Mouse (Mus musculus): ENCODE measurements around the gene Nsun7. TPM values are rescaled to one million over a fixed set of nuclear protein-coding genes. Genes with fewer than 3 reads are reported as not detected.
A peak's percentile ranks its signal among the peaks of the same experiment; 100 is the strongest.

The Nsun7 gene
- total and polyA plus RNA-seq, 3 experiments: not detected

- no peaks in the 10 kb centered on the region for H3K4me1 ChIP-seq (ENCODE audit: control insufficient read depth in 1 of 2, insufficient read depth in 2 of 2, low read length in 2 of 2)
- no peak overlapping the region for H3K9ac ChIP-seq (ENCODE audit: control insufficient read depth, low read depth, low read length, poor library complexity, severe bottlenecking)
- peak; percentile 17 for DNase-seq (ENCODE audit: low read depth, low spot score)
- no peak overlapping the region for H3K4me3 ChIP-seq (ENCODE audit: control insufficient read depth in 1 of 2, insufficient read depth in 1 of 2, low read depth in 2 of 2, low read length in 2 of 2)
- H3K9me3 ChIP-seq (replicated peaks; ENCODE audit: insufficient read depth, low read length): no peaks in the 10 kb centered on the region
- no peaks in the 10 kb centered on the region for H3K36me3 ChIP-seq (ENCODE audit: control insufficient read depth in 1 of 2, insufficient read depth in 2 of 2, low read length in 2 of 2)
- no peaks in the 10 kb centered on the region for H3K27me3 ChIP-seq (ENCODE audit: control insufficient read depth in 1 of 2, insufficient read depth in 2 of 2, low read length in 2 of 2)
- H3K79me2 ChIP-seq (ENCODE audit: control insufficient read depth, insufficient read depth, low read length, poor library complexity): no peaks in the 10 kb centered on the region
- TF ChIP-seq NRF1 (IDR thresholded peaks at IDR 0.05; ENCODE audit: insufficient read depth, low read depth, low read length, poor library complexity, severe bottlenecking) (no peak), MAX (IDR thresholded peaks at IDR 0.05; ENCODE audit: low read length) (no peak), USF2 (IDR thresholded peaks at IDR 0.05; ENCODE audit: borderline replicate concordance in 1 of 2, insufficient read depth in 1 of 2, low read depth in 1 of 2, low read length in 2 of 2) (no peak), CHD2 (IDR thresholded peaks at IDR 0.05; ENCODE audit: low read length) (no peak), RCOR1 (IDR thresholded peaks at IDR 0.05; ENCODE audit: low read depth, low read length) (no peak), CTCF (IDR thresholded peaks at IDR 0.05 in 2 of 3, conservative IDR thresholded peaks at IDR 0.05 in 1 of 3; ENCODE audit: control insufficient read depth in 1 of 3, insufficient read depth in 1 of 3, low read depth in 2 of 3, low read length in 3 of 3, poor library complexity in 1 of 3, severe bottlenecking in 1 of 3) (peak; percentile 32 to 46 (median 41); a peak in 5 of 6 replicates), RAD21 (IDR thresholded peaks at IDR 0.05; ENCODE audit: low read depth, low read length) (peak; percentile 37), TBP (IDR thresholded peaks at IDR 0.05; ENCODE audit: low read depth, low read length) (no peak), ZC3H11A (IDR thresholded peaks at IDR 0.05; ENCODE audit: low read depth, low read length) (no peak), MYC (IDR thresholded peaks at IDR 0.05; ENCODE audit: low read depth, low read length) (no peak), UBTF (IDR thresholded peaks at IDR 0.05; ENCODE audit: borderline replicate concordance, insufficient read depth, low read depth, low read length) (no peak), SIN3A (IDR thresholded peaks at IDR 0.05; ENCODE audit: low read length) (no peak), SMC3 (IDR thresholded peaks at IDR 0.05; ENCODE audit: low read depth, low read length) (peak; percentile 47), ETS1 (IDR thresholded peaks at IDR 0.05; ENCODE audit: low read depth, low read length) (no peak), ZMIZ1 (IDR thresholded peaks at IDR 0.05; ENCODE audit: low read depth, low read length) (no peak)
- H3K27ac ChIP-seq (ENCODE audit: control insufficient read depth, low read depth, low read length): no peak overlapping the region
These were observed 17.8 kb upstream of the Nsun7 start for GRCm38 (mm10) chr5:66241894-66242293.

DNA sequence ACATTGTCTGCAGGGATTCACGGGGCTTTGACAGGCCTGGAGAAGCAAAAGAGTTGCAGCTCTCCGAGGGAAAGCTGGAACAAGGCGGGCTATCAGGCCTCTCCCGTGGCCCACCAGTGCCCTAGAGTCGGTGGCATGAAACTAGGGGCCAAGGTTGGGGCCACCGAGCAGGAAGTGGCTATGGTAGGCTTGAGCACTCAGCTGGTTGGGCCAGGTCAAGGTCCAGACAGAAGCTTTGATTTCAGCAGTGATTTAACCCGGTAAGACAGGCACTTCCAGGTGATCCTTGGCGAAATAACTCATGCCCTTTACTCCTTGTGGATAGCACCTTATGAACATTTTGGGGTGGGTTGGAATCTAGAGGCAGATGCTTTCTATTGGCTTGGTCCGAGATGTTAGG is 16.2 kb upstream of the Nsun7 start:
- Histone ChIP-seq H3K4me3 (ENCODE audit: control insufficient read depth in 1 of 2, insufficient read depth in 1 of 2, low read depth in 2 of 2, low read length in 2 of 2) (no peak overlapping the region), H3K27me3 (ENCODE audit: control insufficient read depth in 1 of 2, insufficient read depth in 2 of 2, low read length in 2 of 2) (no peaks in the 10 kb centered on the region), H3K27ac (ENCODE audit: control insufficient read depth, low read depth, low read length) (no peak overlapping the region), H3K36me3 (ENCODE audit: control insufficient read depth in 1 of 2, insufficient read depth in 2 of 2, low read length in 2 of 2) (no peaks in the 10 kb centered on the region), H3K9ac (ENCODE audit: control insufficient read depth, low read depth, low read length, poor library complexity, severe bottlenecking) (no peak overlapping the region), H3K4me1 (ENCODE audit: control insufficient read depth in 1 of 2, insufficient read depth in 2 of 2, low read length in 2 of 2) (no peaks in the 10 kb centered on the region), H3K79me2 (ENCODE audit: control insufficient read depth, insufficient read depth, low read length, poor library complexity) (no peaks in the 10 kb centered on the region), H3K9me3 (replicated peaks; ENCODE audit: insufficient read depth, low read length) (no peaks in the 10 kb centered on the region)
- no peak for TF ChIP-seq RCOR1 (IDR thresholded peaks at IDR 0.05; ENCODE audit: low read depth, low read length)
- no peak for TF ChIP-seq TCF12 (IDR thresholded peaks at IDR 0.05; ENCODE audit: low read depth, low read length)
- no peak for TF ChIP-seq NRF1 (IDR thresholded peaks at IDR 0.05; ENCODE audit: insufficient read depth, low read depth, low read length, poor library complexity, severe bottlenecking)
- TF ChIP-seq BHLHE40 (IDR thresholded peaks at IDR 0.05; ENCODE audit: borderline replicate concordance, low read depth, low read length): no peak
- TF ChIP-seq SIN3A (IDR thresholded peaks at IDR 0.05; ENCODE audit: low read length): no peak
- no peak for TF ChIP-seq UBTF (IDR thresholded peaks at IDR 0.05; ENCODE audit: borderline replicate concordance, insufficient read depth, low read depth, low read length)
- TF ChIP-seq MYB (IDR thresholded peaks at IDR 0.05; ENCODE audit: low read depth, low read length): no peak
- no peak for TF ChIP-seq KAT2A (conservative IDR thresholded peaks at IDR 0.05; ENCODE audit: low read depth, low read length)
- no peak for TF ChIP-seq POLR2AphosphoS5 (IDR thresholded peaks at IDR 0.05; ENCODE audit: borderline replicate concordance, low read depth, low read length)
- no peak for DNase-seq (ENCODE audit: low read depth, low spot score)

Measured in MEL (cell line).